8 mouse cellular contexts compared by ENCODE assay signal in the genomic region with DNA sequence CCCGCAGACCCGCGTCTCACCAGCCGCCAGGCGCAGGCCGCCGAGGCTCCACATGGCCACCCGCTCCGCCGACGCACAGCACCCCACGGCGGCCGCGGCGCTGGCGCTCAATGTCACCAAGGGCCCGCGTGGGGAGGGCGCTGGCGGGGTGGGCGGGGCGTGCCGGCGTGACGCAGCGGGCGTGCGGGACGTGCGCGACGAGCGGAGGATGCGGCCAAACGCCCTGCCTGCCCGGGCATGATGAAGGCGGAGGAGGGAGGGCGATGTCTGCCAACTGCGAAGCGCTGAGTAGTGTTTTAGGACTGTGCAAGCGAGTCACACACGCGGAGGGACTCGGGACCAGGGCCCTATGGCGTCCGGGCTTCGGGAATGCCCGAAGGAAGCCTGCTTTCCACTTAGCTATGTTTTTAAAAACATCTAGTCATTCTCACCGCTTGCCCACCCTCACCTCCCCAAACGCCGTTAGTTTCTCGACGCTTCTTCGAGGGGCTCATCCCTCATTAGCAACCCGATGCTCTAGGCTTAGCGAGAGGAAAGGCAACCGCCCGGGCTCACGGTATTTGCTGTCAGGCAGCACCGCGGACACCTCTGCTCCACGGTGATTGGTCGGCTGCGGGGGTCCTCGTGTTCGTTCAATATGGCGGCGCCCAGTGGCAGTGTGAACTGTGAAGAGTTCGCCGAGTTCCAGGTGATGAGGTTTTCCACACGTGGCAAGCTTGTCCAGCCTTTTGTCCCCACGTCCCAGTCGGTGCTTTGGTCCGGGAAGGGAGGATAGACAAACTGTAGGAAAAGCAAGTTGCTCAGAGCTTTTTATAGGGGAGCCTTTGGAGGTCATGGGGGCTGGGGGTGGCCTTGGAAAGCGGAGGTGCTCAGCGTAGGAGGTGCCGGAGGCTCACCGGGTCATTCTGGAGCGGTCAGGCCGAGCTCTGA. TPM values are rescaled to one million over a fixed set of nuclear protein-coding genes. Genes with fewer than 3 reads are reported as not detected.
DNase-seq lines count a peak whose midpoint lies in the region; ATAC-seq and TF ChIP-seq lines count a peak whose summit lies in the region.

Gene Fam162a, minus strand, starts transcription at position 145 of the 930 bp plus-strand sequence.
Gene Ccdc58, plus strand, starts transcription at position 236 of the 930 bp plus-strand sequence.

- TF ChIP-seq POLR2A in CH12.LX (IDR thresholded peaks at IDR 0.05; ENCODE audit: low read depth, low read length) = peak; percentile 97
- TF ChIP-seq POLR2A in testis, adult 2 months (IDR thresholded peaks at IDR 0.05; ENCODE audit: control insufficient read depth, low read depth, low read length) = peak; percentile 94

- DNase-seq in CH12.LX (ENCODE audit: extremely low read depth) = peak; percentile 93
- peak; percentile 82 for DNase-seq in c-Kit-positive CD71-positive TER-119-negative erythroid progenitor cells, embryonic 14.5 days (ENCODE audit: low read depth)
- peak; percentile 91 for DNase-seq in heart, postnatal 0 days (ENCODE audit: low spot score)
- peak; percentile 94 to 96 for DNase-seq in kidney, postnatal 4 days

- in situ Hi-C loops in CH12.LX (cut with MboI; ENCODE audit: low pct_ligation_motif_present, low pct_unique_long_range_greater_than_20kb, low sequenced_read_pairs) = no loop called here

- H3K79me2 ChIP-seq in CH12.LX (replicated peaks; ENCODE audit: control insufficient read depth, extremely low read depth, insufficient read depth, poor library complexity, severe bottlenecking) = peaks cover 46% of the 10 kb centered on the region

- peak within 1 kb of the TSS; percentile 97 for H3K9ac ChIP-seq in CH12.LX (ENCODE audit: insufficient read depth, low read depth)
- peak within 1 kb of the TSS; percentile 81 for H3K9ac ChIP-seq in forebrain, embryonic 12.5 days
- peak within 1 kb of the TSS; percentile 92 for H3K9ac ChIP-seq in heart, postnatal 0 days (replicated peaks; ENCODE audit: low read depth, low read length)
- peak within 1 kb of the TSS; percentile 95 for H3K9ac ChIP-seq in liver, embryonic 16.5 days (ENCODE audit: low read depth, low read length)
- peak within 1 kb of the TSS; percentile 92 for H3K9ac ChIP-seq in neural tube, embryonic 13.5 days

- peak; percentile 95 for ATAC-seq in forebrain, embryonic 12.5 days (ENCODE audit: low FRiP score)
- ATAC-seq in heart, postnatal 0 days (ENCODE audit: insufficient read depth, low read depth) = peak; percentile 93
- peak; percentile 94 for ATAC-seq in liver, embryonic 16.5 days (ENCODE audit: low read depth)
- peak; percentile 98 for ATAC-seq in neural tube, embryonic 13.5 days (ENCODE audit: low read depth)

- no peak for TF ChIP-seq EP300 in CH12.LX (IDR thresholded peaks at IDR 0.05; ENCODE audit: low read length)
- TF ChIP-seq EP300 in heart, postnatal 0 days (IDR thresholded peaks at IDR 0.05; ENCODE audit: low read depth) = peak; percentile 73; the same call in 1 of the 2 replicates

- peak within 1 kb of the TSS; percentile 84 to 98 (median 86) for H3K4me3 ChIP-seq in CH12.LX (replicated peaks in 1 of 3; ENCODE audit: low read depth in 2 of 3, low read length in 2 of 3, poor library complexity in 1 of 3)
- H3K4me3 ChIP-seq in forebrain, embryonic 12.5 days (replicated peaks) = peak within 1 kb of the TSS; percentile 75
- peak within 1 kb of the TSS; percentile 86 for H3K4me3 ChIP-seq in heart, postnatal 0 days (ENCODE audit: low read depth, low read length)
- H3K4me3 ChIP-seq in liver, embryonic 16.5 days (ENCODE audit: low read depth, low read length) = peak within 1 kb of the TSS; percentile 95
- peak within 1 kb of the TSS; percentile 79 for H3K4me3 ChIP-seq in neural tube, embryonic 13.5 days
- peak within 1 kb of the TSS; percentile 98 for H3K4me3 ChIP-seq in testis, adult 2 months (ENCODE audit: control insufficient read depth, low read depth, low read length)

- peaks cover 13 to 58% of the 10 kb centered on the region in 2 experiments for H3K4me1 ChIP-seq in CH12.LX (ENCODE audit: control insufficient read depth in 1 of 2, insufficient read depth in 2 of 2)
- H3K4me1 ChIP-seq in forebrain, embryonic 12.5 days = peaks cover 21% of the 10 kb centered on the region
- peaks cover 16% of the 10 kb centered on the region for H3K4me1 ChIP-seq in heart, postnatal 0 days (ENCODE audit: control insufficient read depth, insufficient read depth)
- peaks cover 25% of the 10 kb centered on the region for H3K4me1 ChIP-seq in liver, embryonic 16.5 days (ENCODE audit: control insufficient read depth, low read depth, low read length)
- H3K4me1 ChIP-seq in neural tube, embryonic 13.5 days (replicated peaks) = peaks cover 34% of the 10 kb centered on the region
- no peaks in the 10 kb centered on the region for H3K4me1 ChIP-seq in testis, adult 2 months (ENCODE audit: control insufficient read depth, insufficient read depth, low read length)

- TF ChIP-seq CTCF in CH12.LX (conservative IDR thresholded peaks at IDR 0.05 in 1 of 2, IDR thresholded peaks at IDR 0.05 in 1 of 2; ENCODE audit: low read depth in 2 of 2, low read length in 2 of 2) = no peak
- TF ChIP-seq CTCF in heart, postnatal 0 days (IDR thresholded peaks at IDR 0.05; ENCODE audit: low read depth) = peak; percentile 4; the same call in 1 of the 2 replicates
- no peak for TF ChIP-seq CTCF in testis, adult 2 months (IDR thresholded peaks at IDR 0.05; ENCODE audit: control insufficient read depth, insufficient read depth, insufficient replicate concordance, low read depth, low read length)

- H3K36me3 ChIP-seq in CH12.LX (replicated peaks in 1 of 2; ENCODE audit: control insufficient read depth in 1 of 2, insufficient read depth in 1 of 2, low read length in 1 of 2) = peaks cover 6 to 52% of the 10 kb centered on the region in 2 experiments
- no peaks in the 10 kb centered on the region for H3K36me3 ChIP-seq in forebrain, embryonic 12.5 days (replicated peaks)
- no peaks in the 10 kb centered on the region; the same call in 1 of the 2 replicates for H3K36me3 ChIP-seq in heart, postnatal 0 days (replicated peaks; ENCODE audit: control insufficient read depth, insufficient read depth, low read length)
- H3K36me3 ChIP-seq in liver, embryonic 16.5 days (ENCODE audit: control insufficient read depth, insufficient read depth) = no peaks in the 10 kb centered on the region
- H3K36me3 ChIP-seq in neural tube, embryonic 13.5 days = 0 out of 2 replicates have a peak, but pooled peaks cover 3% of the 10 kb centered on the region
- no peaks in the 10 kb centered on the region for H3K36me3 ChIP-seq in testis, adult 2 months (ENCODE audit: control insufficient read depth, insufficient read depth, low read length)

- under 1% methylated on average over 78 of the region's 81 CpGs for WGBS in forebrain, embryonic 12.5 days
- under 1% methylated on average over 69 of the region's 81 CpGs for WGBS in heart, postnatal 0 days
- under 1% methylated on average over 80 of the region's 81 CpGs for WGBS in liver, embryonic 16.5 days (ENCODE audit: insufficient replicate concordance)
- under 1% methylated on average over 70 of the region's 81 CpGs for WGBS in neural tube, embryonic 13.5 days

- dilution Hi-C loops in CH12.LX (cut with MboI; ENCODE audit: extremely low pct_ligation_motif_present, extremely low pct_unique_long_range_greater_than_20kb, low sequenced_read_pairs) = no loop called here

- no peaks in the 10 kb centered on the region for H3K9me3 ChIP-seq in CH12.LX (replicated peaks; ENCODE audit: low read length)
- H3K9me3 ChIP-seq in forebrain, embryonic 12.5 days = no peaks in the 10 kb centered on the region
- H3K9me3 ChIP-seq in heart, postnatal 0 days (replicated peaks; ENCODE audit: control insufficient read depth, low read length) = no peaks in the 10 kb centered on the region
- H3K9me3 ChIP-seq in liver, embryonic 16.5 days (replicated peaks; ENCODE audit: control insufficient read depth, low read length) = no peaks in the 10 kb centered on the region
- H3K9me3 ChIP-seq in neural tube, embryonic 13.5 days = no peaks in the 10 kb centered on the region

- no peaks in the 10 kb centered on the region for H3K27me3 ChIP-seq in CH12.LX (replicated peaks)
- no peaks in the 10 kb centered on the region for H3K27me3 ChIP-seq in forebrain, embryonic 12.5 days
- no peaks in the 10 kb centered on the region for H3K27me3 ChIP-seq in heart, postnatal 0 days (ENCODE audit: control insufficient read depth, insufficient read depth, low read length)
- no peaks in the 10 kb centered on the region for H3K27me3 ChIP-seq in liver, embryonic 16.5 days (ENCODE audit: control insufficient read depth, insufficient read depth, low read depth, low read length)
- H3K27me3 ChIP-seq in neural tube, embryonic 13.5 days = no peaks in the 10 kb centered on the region
- no peaks in the 10 kb centered on the region for H3K27me3 ChIP-seq in testis, adult 2 months (ENCODE audit: control insufficient read depth, insufficient read depth, low read length)

- H3K27ac ChIP-seq in CH12.LX (ENCODE audit: insufficient read depth, low read depth) = peak within 1 kb of the TSS; percentile 93
- peak within 1 kb of the TSS; percentile 99 for H3K27ac ChIP-seq in forebrain, embryonic 12.5 days
- H3K27ac ChIP-seq in heart, postnatal 0 days (ENCODE audit: low read depth) = peak within 1 kb of the TSS; percentile 100
- H3K27ac ChIP-seq in liver, embryonic 16.5 days (ENCODE audit: low read length) = peak within 1 kb of the TSS; percentile 98
- peak within 1 kb of the TSS; percentile 99 for H3K27ac ChIP-seq in neural tube, embryonic 13.5 days (replicated peaks)
- peak within 1 kb of the TSS; percentile 100 for H3K27ac ChIP-seq in testis, adult 2 months (ENCODE audit: control insufficient read depth, insufficient read depth, low read depth, low read length)

- H3K4me2 ChIP-seq in CH12.LX (ENCODE audit: insufficient read depth, low read depth, poor library complexity, severe bottlenecking) = peak within 1 kb of the TSS; percentile 94
- peak within 1 kb of the TSS; percentile 71 for H3K4me2 ChIP-seq in forebrain, embryonic 12.5 days
- H3K4me2 ChIP-seq in heart, postnatal 0 days (ENCODE audit: low read depth, low read length) = peak within 1 kb of the TSS; percentile 87
- peak within 1 kb of the TSS; percentile 92 for H3K4me2 ChIP-seq in liver, embryonic 16.5 days (ENCODE audit: low read depth, low read length)
- peak within 1 kb of the TSS; percentile 86 for H3K4me2 ChIP-seq in neural tube, embryonic 13.5 days

- no peak for TF ChIP-seq RAD21 in CH12.LX (IDR thresholded peaks at IDR 0.05; ENCODE audit: low read depth, low read length)

RNA-seq across cellular contexts. Expression of gene Fam162a, which starts in this region (rescaled TPM):
- total RNA-seq in CH12.LX (2012; rRNA removed) (208 and 419 TPM in 2 replicates), CH12.LX (2014; rRNA removed) (358 and 369 TPM in 2 replicates)
- 172 and 204 TPM in 2 replicates for polyA plus RNA-seq in CH12.LX (2012; ENCODE audit: insufficient read length, low read depth)
- 219 and 249 TPM in 2 replicates for polyA plus RNA-seq in forebrain, embryonic 12.5 days (2016; fragmentation: Nextera tagmentation; extraction: Ambion mirVana)
- total RNA-seq in heart, postnatal 0 days (2014; rRNA removed; ENCODE audit: low replicate concordance) = 126 and 370 TPM in 2 replicates
- 755 and 772 TPM in 2 replicates for polyA plus RNA-seq in heart, postnatal 0 days (2015; fragmentation: Nextera tagmentation; extraction: Ambion mirVana)
- 223 and 235 TPM in 2 replicates for polyA plus RNA-seq in liver, embryonic 16.5 days (2015; fragmentation: Nextera tagmentation; extraction: Ambion mirVana)
- 166 and 181 TPM in 2 replicates for polyA plus RNA-seq in neural tube, embryonic 13.5 days (2015; fragmentation: Nextera tagmentation; extraction: Ambion mirVana)
- 73.0 and 88.5 TPM in 2 replicates for polyA plus RNA-seq in testis, adult 2 months (2012; rRNA removed)

RNA-seq across cellular contexts. Expression of gene Ccdc58, which starts in this region (rescaled TPM):
- total RNA-seq in CH12.LX (2012; rRNA removed) = 274 and 280 TPM in 2 replicates
- total RNA-seq in CH12.LX (2014; rRNA removed) = 545 and 591 TPM in 2 replicates
- 188 and 214 TPM in 2 replicates for polyA plus RNA-seq in CH12.LX (2012; ENCODE audit: insufficient read length, low read depth)
- 76.5 and 76.8 TPM in 2 replicates for polyA plus RNA-seq in forebrain, embryonic 12.5 days (2016; fragmentation: Nextera tagmentation; extraction: Ambion mirVana)
- 20.9 and 28.4 TPM in 2 replicates for total RNA-seq in heart, postnatal 0 days (2014; rRNA removed; ENCODE audit: low replicate concordance)
- polyA plus RNA-seq in heart, postnatal 0 days (2015; fragmentation: Nextera tagmentation; extraction: Ambion mirVana) = 79.2 and 82.6 TPM in 2 replicates
- polyA plus RNA-seq in liver, embryonic 16.5 days (2015; fragmentation: Nextera tagmentation; extraction: Ambion mirVana) = 43.8 and 44.6 TPM in 2 replicates
- polyA plus RNA-seq in neural tube, embryonic 13.5 days (2015; fragmentation: Nextera tagmentation; extraction: Ambion mirVana) = 41.7 and 46.5 TPM in 2 replicates
- 10.4 and 13.0 TPM in 2 replicates for polyA plus RNA-seq in testis, adult 2 months (2012; rRNA removed)

Comparison
In these comparisons a context has a peak if more than half of its experiments do, and no peak if none do; other contexts are left out.
1. Peak in every context shown above with its lines: DNase-seq, ATAC-seq, H3K4me3 ChIP-seq and H3K27ac ChIP-seq.